Mouse (Mus musculus): ENCODE measurements around the gene Dnmt3a. TPM values are rescaled to one million over a fixed set of nuclear protein-coding genes. Genes with fewer than 3 reads are reported as not detected.

The Dnmt3a gene
- total and polyA plus RNA-seq, 3 experiments = 15.5 to 61.5 (median 23.4) TPM

DNA sequence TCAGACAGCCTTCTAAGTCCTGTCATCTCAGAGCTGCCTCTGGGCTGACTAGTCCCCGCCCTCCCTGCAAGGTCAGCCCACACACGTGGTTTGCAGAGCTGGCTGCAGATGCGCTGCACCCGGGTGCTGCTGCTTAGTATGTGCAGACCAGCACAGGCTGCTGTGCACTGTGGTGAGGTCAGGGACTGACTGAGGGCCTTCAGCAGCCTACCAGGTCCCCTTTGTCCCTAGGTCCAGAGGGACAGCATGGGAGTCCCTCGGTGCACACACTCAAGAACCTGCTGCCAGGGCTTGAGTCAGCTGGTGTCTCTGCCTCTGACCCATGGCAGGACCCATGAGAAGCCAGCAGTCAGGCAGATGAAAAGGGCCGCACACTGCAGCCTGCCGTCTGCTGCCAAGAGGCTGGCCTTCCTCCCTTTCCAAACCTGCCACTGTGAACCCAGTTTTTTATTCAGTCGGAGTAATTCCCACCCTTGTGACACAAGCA is 25.4 kb upstream of the Dnmt3a start (continued):
- TF ChIP-seq HCFC1 (IDR thresholded peaks at IDR 0.05; ENCODE audit: low read depth, low read length) = no peak
- TF ChIP-seq MEF2A (IDR thresholded peaks at IDR 0.05; ENCODE audit: borderline replicate concordance, low read depth, low read length) = no peak
- no peak for TF ChIP-seq BHLHE40 (IDR thresholded peaks at IDR 0.05; ENCODE audit: low read depth, low read length)
- peak; percentile 43 for TF ChIP-seq USF1 (IDR thresholded peaks at IDR 0.05; ENCODE audit: low read depth, low read length)
- TF ChIP-seq CHD2 (IDR thresholded peaks at IDR 0.05; ENCODE audit: low read length) = no peak

GRCm38 (mm10) chr12:3780931-3781471 is 24.8 kb upstream of the Dnmt3a start:
- DNase-seq (ENCODE audit: extremely low read depth) = no peak
- no peaks in the 10 kb centered on the region for H3K27me3 ChIP-seq (replicated peaks)
- in situ Hi-C loops (cut with MboI; ENCODE audit: low pct_ligation_motif_present, low pct_unique_long_range_greater_than_20kb, low sequenced_read_pairs) = no loop called here
- H3K4me1 ChIP-seq (ENCODE audit: control insufficient read depth in 1 of 2, insufficient read depth in 2 of 2) = peaks cover 25 to 50% of the 10 kb centered on the region in 2 experiments
- no peak overlapping the region for H3K9ac ChIP-seq (ENCODE audit: insufficient read depth, low read depth)
- H3K36me3 ChIP-seq (replicated peaks in 1 of 2; ENCODE audit: control insufficient read depth in 1 of 2, insufficient read depth in 1 of 2, low read length in 1 of 2) = no peaks in the 10 kb centered on the region
- peak overlapping the region; percentile 36 for H3K27ac ChIP-seq (ENCODE audit: insufficient read depth, low read depth)
- no peaks in the 10 kb centered on the region for H3K9me3 ChIP-seq (replicated peaks; ENCODE audit: low read length)
- peak overlapping the region; percentile 56 for H3K4me2 ChIP-seq (ENCODE audit: insufficient read depth, low read depth, poor library complexity, severe bottlenecking)
- H3K79me2 ChIP-seq (replicated peaks; ENCODE audit: control insufficient read depth, extremely low read depth, insufficient read depth, poor library complexity, severe bottlenecking) = no peaks in the 10 kb centered on the region
- dilution Hi-C loops (cut with MboI; ENCODE audit: extremely low pct_ligation_motif_present, extremely low pct_unique_long_range_greater_than_20kb, low sequenced_read_pairs) = no loop called here
- no peak for TF ChIP-seq MYC (IDR thresholded peaks at IDR 0.05; ENCODE audit: low read depth, low read length)
- 0 out of 2 replicates have a peak, but pooled peaks have one; percentile 1 for TF ChIP-seq TCF12 (IDR thresholded peaks at IDR 0.05; ENCODE audit: low read depth, low read length)
- TF ChIP-seq UBTF (IDR thresholded peaks at IDR 0.05; ENCODE audit: low read depth, low read length) = 0 out of 2 replicates have a peak, but pooled peaks have one; percentile 43
- H3K4me3 ChIP-seq (replicated peaks in 1 of 3; ENCODE audit: low read depth in 2 of 3, low read length in 2 of 3, poor library complexity in 1 of 3) = peak overlapping the region in 1 of 3 experiments; percentile 7

DNA sequence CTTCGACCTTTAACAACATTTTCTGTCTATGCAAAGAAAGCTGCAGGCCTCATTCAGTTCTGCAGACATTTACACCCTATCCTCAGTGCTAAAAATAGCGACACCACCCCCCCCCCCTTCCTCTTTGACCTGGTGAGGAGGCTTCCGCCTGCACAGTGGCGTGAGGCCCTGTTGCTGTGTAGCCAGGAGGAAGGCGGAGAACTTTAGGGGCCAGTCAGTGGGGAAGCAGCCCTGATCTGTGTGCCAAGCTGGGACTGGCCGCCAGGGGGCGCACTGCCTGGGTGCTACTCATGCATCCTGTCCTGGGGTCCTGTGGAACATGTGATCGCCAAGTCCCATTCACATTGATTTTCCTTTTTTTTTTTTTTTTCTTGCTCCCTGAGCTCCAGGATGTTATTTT is 24.3 kb upstream of the Dnmt3a start:
- no peaks in the 10 kb centered on the region for H3K9me3 ChIP-seq (replicated peaks; ENCODE audit: low read length)
- TF ChIP-seq POLR2AphosphoS2 (IDR thresholded peaks at IDR 0.05; ENCODE audit: low read depth, low read length) = no peak
- peak; percentile 96 for TF ChIP-seq MEF2A (IDR thresholded peaks at IDR 0.05; ENCODE audit: borderline replicate concordance, low read depth, low read length)
- peak; percentile 74 for TF ChIP-seq ELF1 (IDR thresholded peaks at IDR 0.05; ENCODE audit: low read depth, low read length)
- peak; percentile 15; the same call in 1 of the 2 replicates for TF ChIP-seq TCF12 (IDR thresholded peaks at IDR 0.05; ENCODE audit: low read depth, low read length)
- peak; percentile 72; the same call in 1 of the 2 replicates for TF ChIP-seq MYC (IDR thresholded peaks at IDR 0.05; ENCODE audit: low read depth, low read length)
- TF ChIP-seq KAT2A (IDR thresholded peaks at IDR 0.05; ENCODE audit: insufficient replicate concordance, low read length) = 0 out of 2 replicates have a peak, but pooled peaks have one; percentile 47
- peak; percentile 54 for TF ChIP-seq ETS1 (conservative IDR thresholded peaks at IDR 0.05; ENCODE audit: low read depth, low read length)
- no peak for TF ChIP-seq PAX5 (IDR thresholded peaks at IDR 0.05; ENCODE audit: low read length)
- peak; percentile 69 for TF ChIP-seq MAX (IDR thresholded peaks at IDR 0.05; ENCODE audit: low read length)
- TF ChIP-seq CTCF (conservative IDR thresholded peaks at IDR 0.05 in 1 of 2, IDR thresholded peaks at IDR 0.05 in 1 of 2; ENCODE audit: low read depth in 2 of 2, low read length in 2 of 2) = peak; percentile 86 to 92
- peak; percentile 49 for TF ChIP-seq BHLHE40 (IDR thresholded peaks at IDR 0.05; ENCODE audit: low read depth, low read length)
- no peak; the same call in 1 of the 2 replicates for TF ChIP-seq ZKSCAN1 (IDR thresholded peaks at IDR 0.05; ENCODE audit: borderline replicate concordance, low read depth, low read length)
- no peak; the same call in 1 of the 2 replicates for TF ChIP-seq NELFE (IDR thresholded peaks at IDR 0.05; ENCODE audit: low read depth, low read length)
- TF ChIP-seq USF1 (IDR thresholded peaks at IDR 0.05; ENCODE audit: low read depth, low read length) = peak; percentile 14
- peak; percentile 40 for TF ChIP-seq ZC3H11A (IDR thresholded peaks at IDR 0.05; ENCODE audit: low read depth, low read length)
- TF ChIP-seq SIN3A (IDR thresholded peaks at IDR 0.05; ENCODE audit: low read length) = peak; percentile 56; the same call in 1 of the 2 replicates
- no peak for TF ChIP-seq MAFK (IDR thresholded peaks at IDR 0.05; ENCODE audit: insufficient replicate concordance, low read length)
- peak; percentile 64 for TF ChIP-seq IRF4 (IDR thresholded peaks at IDR 0.05; ENCODE audit: low read depth, low read length)
- TF ChIP-seq RAD21 (IDR thresholded peaks at IDR 0.05; ENCODE audit: low read depth, low read length) = peak; percentile 60
- no peak for TF ChIP-seq USF2 (conservative IDR thresholded peaks at IDR 0.05; ENCODE audit: low read depth, low read length)
- TF ChIP-seq EP300 (IDR thresholded peaks at IDR 0.05; ENCODE audit: low read length) = 0 out of 2 replicates have a peak, but pooled peaks have one; percentile 10
- no peak for TF ChIP-seq E2F4 (IDR thresholded peaks at IDR 0.05; ENCODE audit: insufficient replicate concordance, low read depth, low read length)
- peak; percentile 58; the same call in 1 of the 2 replicates for TF ChIP-seq MAZ (IDR thresholded peaks at IDR 0.05; ENCODE audit: low read depth, low read length)
- peak; percentile 50; the same call in 1 of the 2 replicates for TF ChIP-seq MXI1 (IDR thresholded peaks at IDR 0.05; ENCODE audit: low read depth, low read length)
- TF ChIP-seq GABPA (IDR thresholded peaks at IDR 0.05; ENCODE audit: insufficient replicate concordance, low read depth, low read length) = no peak

More for the DNA sequence above, 24.3 kb upstream of the Dnmt3a start:
- Histone ChIP-seq H3K27ac (ENCODE audit: insufficient read depth, low read depth) (peak overlapping the region; percentile 36), H3K36me3 (replicated peaks in 1 of 2; ENCODE audit: control insufficient read depth in 1 of 2, insufficient read depth in 1 of 2, low read length in 1 of 2) (no peaks in the 10 kb centered on the region), H3K4me1 (ENCODE audit: control insufficient read depth in 1 of 2, insufficient read depth in 2 of 2) (peaks cover 21 to 45% of the 10 kb centered on the region in 2 experiments), H3K4me2 (ENCODE audit: insufficient read depth, low read depth, poor library complexity, severe bottlenecking) (peak overlapping the region; percentile 56), H3K4me3 (replicated peaks in 1 of 3; ENCODE audit: low read depth in 2 of 3, low read length in 2 of 3, poor library complexity in 1 of 3) (no peak overlapping the region), H3K27me3 (replicated peaks) (no peaks in the 10 kb centered on the region), H3K9ac (ENCODE audit: insufficient read depth, low read depth) (no peak overlapping the region), H3K79me2 (replicated peaks; ENCODE audit: control insufficient read depth, extremely low read depth, insufficient read depth, poor library complexity, severe bottlenecking) (no peaks in the 10 kb centered on the region)
- in situ Hi-C loops (cut with MboI; ENCODE audit: low pct_ligation_motif_present, low pct_unique_long_range_greater_than_20kb, low sequenced_read_pairs) (no loop called here), dilution Hi-C loops (cut with MboI; ENCODE audit: extremely low pct_ligation_motif_present, extremely low pct_unique_long_range_greater_than_20kb, low sequenced_read_pairs) (no loop called here)
- peak; percentile 89 for DNase-seq (ENCODE audit: extremely low read depth)

All from CH12.LX (cell line).